Mouse (Mus musculus): Measurements from ENCODE around the gene Gm20388. TPM values are rescaled to one million over a fixed set of nuclear protein-coding genes. Genes with fewer than 3 reads are reported as not detected.
A peak's percentile ranks its signal among the peaks of the same experiment; 100 is the strongest.

The Gm20388 gene
- total RNA-seq, 2 experiments from 2014 or later: 12.7 TPM; not detected in 1

DNA sequence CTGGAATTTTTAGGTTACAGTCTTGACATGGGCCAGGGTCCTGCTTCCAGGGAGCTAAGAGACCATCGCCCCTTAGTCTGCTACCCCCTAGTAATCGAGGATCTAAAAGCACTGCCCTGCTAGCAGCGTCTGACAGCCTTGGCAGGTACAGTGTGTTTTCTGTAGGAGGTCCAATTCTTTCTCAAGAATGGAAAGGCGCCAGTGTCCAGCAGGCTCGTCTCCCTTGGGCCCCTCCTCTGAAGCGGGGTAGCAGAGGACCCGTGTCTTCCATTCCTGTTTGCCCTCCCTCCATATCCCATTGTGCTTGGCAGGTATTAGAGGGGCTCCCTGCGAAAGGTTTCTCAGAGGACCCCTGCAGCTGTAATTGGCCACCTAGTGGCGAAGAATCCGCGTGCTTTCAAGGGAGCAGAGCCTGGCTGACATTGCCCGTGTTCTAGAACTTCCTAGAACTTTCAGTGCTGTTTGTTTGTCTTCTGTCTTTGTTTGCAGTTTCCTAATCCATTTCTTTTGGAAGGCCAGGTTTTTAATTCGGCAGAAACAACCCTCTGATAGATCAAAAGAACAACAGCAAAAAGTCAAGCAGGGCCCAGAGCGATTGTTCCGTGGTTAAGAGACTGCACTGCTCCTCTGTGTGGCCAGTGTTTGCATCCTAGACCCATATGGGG, 2136.7 kb downstream of the Gm20388 start:
- no peak for DNase-seq

DNA sequence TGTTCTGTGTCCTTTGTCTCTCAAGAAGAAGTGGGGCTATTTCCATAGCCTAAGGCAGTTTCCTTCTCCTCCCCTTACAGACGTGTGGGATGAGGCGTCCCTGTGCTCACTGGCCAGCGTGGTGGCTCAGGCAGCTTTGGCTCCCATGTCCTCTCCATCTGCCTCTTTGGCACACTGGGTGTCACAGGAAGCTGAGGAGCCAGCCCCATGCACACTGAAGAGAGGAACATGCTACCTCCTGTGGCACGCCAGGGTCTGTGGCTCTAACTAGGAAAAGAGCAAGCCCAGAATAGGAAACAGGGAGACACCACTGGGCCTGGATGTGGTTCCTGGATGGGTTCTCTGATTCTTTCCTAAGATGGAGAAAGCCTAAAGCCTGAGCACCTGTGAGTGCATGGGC, 2138.6 kb downstream of the Gm20388 start:
- no peak for DNase-seq

DNA sequence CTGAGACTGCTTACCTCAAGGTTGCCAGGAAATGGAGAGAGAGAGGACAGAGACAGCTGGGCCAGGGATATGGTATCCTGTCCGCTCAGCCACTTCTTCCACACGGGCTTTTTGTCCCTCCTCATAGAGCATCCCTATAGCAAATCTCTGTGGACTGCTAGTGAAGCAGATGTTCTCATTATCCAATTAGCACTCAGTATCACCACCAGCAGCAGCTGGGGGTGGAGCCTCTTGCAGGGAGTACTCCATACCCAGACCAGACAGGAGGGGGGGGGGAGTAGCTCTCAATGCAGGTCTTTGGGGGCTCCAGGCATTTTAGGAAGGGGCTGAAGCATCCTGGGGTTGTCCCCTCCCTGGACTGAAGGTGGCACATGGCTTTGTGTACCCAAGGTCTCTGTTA, 2139.3 kb downstream of the Gm20388 start:
- DNase-seq: no peak

DNA sequence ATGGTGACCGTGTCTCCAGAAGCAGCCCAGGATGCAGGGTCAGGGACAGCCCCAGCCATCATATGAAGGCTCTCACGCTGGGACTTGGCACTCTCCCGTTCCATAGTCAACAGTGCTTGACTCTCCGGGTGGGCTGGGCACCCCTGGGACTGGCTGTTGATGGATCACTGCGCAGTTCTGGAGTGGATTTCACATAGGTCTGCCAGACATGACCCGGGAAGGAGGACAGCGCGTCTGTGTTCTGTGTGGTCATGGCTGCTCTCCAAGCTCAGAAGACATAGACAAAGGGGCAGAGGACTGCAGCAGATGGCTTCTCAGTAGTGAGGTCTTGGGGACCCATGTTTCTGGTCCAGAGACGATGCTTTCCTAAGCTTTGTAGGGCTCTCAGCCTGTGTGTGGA, 2140.0 kb downstream of the Gm20388 start:
- no peak for DNase-seq

- DNase-seq: no peak
Measured at GRCm38 (mm10) chr8:122055321-122055720, 2144.7 kb downstream of the Gm20388 start.

DNA sequence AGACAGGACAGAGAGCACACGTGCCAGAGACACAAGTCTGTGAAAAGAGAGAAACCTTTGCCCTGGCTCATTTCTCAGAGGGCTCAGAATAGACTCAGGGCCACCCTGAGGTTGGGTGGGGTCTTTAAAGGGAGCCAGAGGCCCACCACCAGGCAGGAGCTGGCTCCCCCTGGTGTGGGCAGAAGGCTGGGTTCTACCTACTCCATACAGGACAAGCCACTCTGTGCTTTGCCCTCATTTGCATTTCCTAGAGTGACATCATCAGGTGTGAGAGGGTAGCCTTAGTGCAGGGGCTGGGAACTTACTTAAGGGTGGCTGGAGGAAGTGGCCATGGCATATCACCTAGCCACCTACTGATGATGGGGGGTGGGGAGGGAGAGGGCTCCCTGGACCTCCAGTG, 2145.5 kb downstream of the Gm20388 start:
- no peak for DNase-seq

GRCm38 (mm10) chr8:122056882-122057281, 2146.2 kb downstream of the Gm20388 start:
- no peak for DNase-seq

GRCm38 (mm10) chr8:122058510-122058909, 2147.9 kb downstream of the Gm20388 start:
- DNase-seq: no peak

DNA sequence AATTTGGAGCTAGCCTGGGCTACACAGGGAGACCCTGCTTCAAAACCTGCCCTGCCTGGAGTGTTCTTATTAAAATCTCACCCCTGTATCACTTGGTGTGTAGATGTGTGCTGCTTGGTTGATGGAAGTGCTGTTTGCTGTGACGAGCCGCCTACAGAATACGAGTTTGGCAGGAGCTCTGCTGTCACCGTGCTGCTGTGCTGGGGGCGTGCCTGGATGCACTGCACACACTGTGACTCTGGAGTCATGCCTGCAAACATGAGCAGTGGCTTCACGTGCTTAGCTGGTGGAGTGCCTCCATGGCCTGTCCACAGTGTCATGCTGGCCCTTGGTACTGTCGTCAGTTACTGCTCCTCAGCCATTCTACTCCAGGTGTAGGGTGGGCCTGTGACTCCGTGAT, 2148.3 kb downstream of the Gm20388 start:
- DNase-seq: peak; percentile 50 to 68

GRCm38 (mm10) chr8:122062508-122063223, 2152.0 kb downstream of the Gm20388 start:
- DNase-seq: no peak

DNA sequence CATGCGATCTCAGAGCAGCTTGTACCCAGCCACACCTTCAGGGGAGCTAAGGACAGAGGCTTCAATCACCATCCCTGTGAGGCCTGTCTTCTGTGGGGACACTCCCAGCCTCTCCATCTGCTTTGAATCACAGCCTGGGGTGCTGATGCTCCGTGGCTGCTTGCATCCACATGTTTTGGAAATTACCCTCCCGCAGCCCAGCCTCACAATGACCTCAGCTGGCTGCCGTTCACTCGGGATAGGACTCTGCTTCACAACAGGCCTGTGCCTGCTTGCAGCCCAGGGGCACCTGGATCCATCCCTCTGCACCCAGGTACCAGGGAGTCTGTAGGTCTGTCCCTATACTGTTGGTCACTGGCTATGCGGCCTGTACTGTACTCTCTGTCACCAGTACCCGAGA, 2153.7 kb downstream of the Gm20388 start:
- no peak for DNase-seq

DNA sequence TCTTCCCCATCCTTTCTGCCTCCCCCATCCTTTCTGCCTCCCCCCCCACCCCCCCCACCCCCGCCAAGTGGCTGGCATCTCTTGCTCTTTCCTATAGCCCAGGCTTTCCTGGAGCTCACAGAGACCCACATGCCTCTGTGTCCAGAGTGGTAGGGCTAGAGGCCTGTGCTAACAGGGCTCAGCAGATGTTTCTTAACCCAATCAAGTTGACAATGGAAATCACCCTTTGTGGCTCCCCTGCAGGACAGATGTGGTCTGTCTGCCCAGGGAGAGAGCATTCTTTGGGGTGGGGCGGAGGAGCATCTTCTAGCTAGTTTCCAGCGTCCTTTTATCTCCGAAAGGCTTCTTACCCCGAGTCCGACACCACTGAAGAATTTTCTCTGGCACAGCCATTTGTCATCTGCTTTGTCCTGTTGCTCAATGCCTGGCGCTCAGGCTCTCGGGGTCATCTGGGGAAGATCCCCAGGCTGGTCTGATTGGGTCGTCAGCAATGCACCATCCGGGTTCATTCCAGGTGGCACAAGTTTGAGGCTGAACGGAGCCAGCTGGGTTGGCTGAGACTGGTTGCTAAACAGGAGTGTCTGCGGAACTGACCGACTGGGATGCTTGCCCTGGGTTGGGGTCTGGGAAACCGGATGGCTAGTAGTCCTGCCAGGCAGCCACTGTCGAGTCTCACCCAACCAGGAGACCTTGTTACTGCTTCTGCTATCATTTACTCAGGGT, 2157.3 kb downstream of the Gm20388 start:
- DNase-seq: no peak

DNA sequence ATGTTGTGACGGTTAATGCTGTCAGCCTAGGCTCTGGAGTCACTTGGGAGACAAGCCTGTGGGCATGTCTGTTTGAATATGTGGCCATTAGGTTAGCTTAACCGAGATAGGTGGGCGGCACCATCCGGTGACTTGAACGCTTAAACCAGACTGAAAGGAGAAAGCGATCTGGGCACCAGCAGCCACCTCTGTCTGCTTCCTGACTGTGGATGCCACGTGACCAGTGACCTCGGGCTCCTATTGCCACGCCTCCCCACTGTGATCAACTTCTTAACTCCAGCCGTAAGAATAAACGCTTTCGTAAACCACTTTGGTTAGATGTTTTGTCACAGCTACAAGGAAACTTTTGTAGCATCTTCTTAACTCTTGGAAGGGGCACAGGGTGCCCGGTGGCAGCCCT, 2158.0 kb downstream of the Gm20388 start:
- DNase-seq: no peak

GRCm38 (mm10) chr8:122069281-122069680, 2158.6 kb downstream of the Gm20388 start:
- DNase-seq: peak; percentile 58 to 67

DNA sequence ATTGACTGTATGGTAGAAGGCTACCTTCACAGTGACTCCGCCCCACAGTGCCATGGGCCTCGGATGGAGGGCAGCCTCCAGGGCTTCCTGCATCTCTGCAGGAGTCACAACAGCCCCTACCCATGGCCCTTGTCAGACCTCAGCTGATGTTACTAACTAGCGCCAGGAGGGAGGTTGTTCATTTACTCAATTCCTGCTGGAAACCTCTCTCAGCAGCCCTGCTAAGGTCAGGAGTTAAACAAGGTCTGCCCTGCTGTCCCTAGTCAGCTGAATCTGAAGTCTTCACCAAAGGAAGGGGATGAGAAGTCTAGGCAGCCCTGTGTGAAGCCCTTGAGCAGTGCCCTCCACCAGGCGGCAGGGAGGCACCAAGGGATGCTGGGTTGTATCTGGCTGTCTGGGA, 2160.6 kb downstream of the Gm20388 start:
- DNase-seq: no peak

GRCm38 (mm10) chr8:122073964-122074363, 2163.3 kb downstream of the Gm20388 start:
- no peak for DNase-seq

- no peak for DNase-seq
Measured at GRCm38 (mm10) chr8:122074442-122074841, 2163.8 kb downstream of the Gm20388 start.

DNA sequence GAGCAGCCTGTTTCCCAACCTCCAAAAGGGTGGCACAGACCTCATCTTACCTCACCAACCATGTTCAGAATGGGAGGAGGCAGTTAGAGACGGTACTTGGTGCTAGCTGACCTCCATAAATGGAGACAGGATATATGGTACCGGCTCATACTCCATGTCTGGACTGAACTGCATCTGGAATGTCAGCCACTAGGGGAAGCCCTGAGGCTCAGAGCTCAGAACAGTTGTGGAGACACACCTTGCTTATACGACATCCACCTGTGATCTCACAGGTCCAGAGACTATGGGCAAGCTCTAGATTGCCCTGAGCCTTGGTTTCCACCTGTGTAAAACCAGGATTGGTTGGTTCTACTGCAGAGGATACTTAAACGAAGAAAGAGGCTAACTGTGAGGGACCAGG, 2164.3 kb downstream of the Gm20388 start:
- no peak for DNase-seq

- no peak for DNase-seq
Measured at GRCm38 (mm10) chr8:122076183-122076842, 2165.7 kb downstream of the Gm20388 start.

DNA sequence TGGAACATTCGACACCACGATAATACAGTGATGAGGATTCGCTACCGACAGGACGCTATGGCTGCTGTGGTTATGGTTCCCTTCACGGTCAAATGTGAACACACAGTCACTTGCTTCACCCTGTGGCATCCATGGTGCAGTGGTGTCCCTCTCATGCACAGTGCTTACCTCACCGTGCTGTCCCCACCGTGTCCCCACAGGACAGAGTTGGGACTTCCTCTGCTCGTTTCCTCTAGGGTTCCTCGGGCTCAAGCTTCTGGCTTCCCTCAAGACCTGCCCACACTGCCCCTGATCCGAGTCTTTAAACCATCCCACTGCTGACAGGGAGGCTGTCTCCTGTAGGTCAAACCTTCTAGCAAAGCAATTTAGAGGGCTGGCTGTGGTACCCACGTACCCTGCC, 2167.7 kb downstream of the Gm20388 start:
- no peak for DNase-seq

DNA sequence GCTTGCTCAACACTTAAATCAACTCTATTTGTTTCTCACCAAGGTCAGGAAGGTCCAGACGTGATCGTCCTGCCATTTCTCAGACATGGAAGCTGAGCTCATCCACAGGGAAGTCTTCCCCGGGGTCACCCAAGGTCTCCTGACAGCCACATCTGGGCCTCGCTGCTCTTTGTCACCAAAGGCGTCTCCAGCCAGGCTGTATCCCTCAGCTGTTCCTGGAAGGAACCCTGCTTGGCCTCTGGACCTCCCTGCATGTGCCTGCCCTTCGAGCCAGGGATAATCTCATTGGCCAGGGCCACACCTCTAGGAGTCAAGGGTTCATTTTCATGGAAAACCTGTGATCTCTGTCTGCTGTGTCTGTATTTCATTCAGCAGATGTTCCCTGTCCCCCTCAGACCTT, 2168.5 kb downstream of the Gm20388 start:
- DNase-seq: no peak

DNA sequence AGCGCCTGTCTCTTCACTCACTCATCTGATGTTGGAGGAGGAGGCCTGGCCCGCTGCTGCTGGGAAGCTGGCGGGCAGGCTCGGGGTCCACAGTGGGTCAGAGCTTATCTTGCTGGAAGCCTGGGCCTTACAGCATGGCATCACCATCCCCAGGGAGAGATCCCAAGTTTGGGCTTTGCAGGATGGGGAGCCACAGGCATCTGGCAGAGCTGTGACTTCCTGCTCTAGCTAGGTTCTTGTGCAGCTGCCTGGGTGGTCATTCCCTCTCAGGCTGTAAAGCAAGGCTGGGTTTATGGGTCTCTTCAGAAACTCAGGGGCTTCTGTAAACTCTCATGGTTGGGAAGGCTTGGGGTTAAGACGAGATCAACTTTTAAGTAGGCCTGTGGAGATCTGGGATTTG, 2169.7 kb downstream of the Gm20388 start:
- no peak for DNase-seq

DNA sequence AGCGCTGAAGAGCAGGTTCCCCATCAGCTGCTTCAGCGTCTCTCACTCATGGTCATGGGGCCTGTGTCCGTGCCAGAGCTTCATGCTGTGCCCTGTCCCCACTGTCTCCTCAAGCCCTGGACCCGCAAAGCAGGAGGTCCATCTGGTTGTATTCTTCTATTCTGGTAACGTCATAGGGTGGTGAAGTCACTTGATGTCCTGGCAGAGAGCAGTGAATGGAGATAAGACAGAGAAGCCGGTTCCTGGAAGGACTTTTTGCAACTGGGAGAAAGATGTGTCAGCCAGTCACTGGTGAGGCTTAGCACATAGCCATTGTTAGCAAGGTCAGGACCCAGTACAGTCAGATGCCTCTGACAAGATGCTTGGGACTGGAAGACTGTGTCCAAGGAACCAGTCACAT, 2172.8 kb downstream of the Gm20388 start:
- no peak for DNase-seq
